Mouse (Mus musculus) T-cell, adult 66 days (primary cell): ENCODE data around the gene Olfr1444. TPM values are rescaled to one million over a fixed set of nuclear protein-coding genes. Genes with fewer than 3 reads are reported as not detected.

Source experiments
- total RNA-seq, 2 experiments: library from RNA; stranded (reverse); gene quantifications; 3 replicates in 1 of 2; 4 replicates in 1 of 2; pipeline ENCODE4 v1.2.4; 2023

Gene Olfr1444
- total RNA-seq = 1 to 10 TPM in 1 of 2 experiments, not detected in 1; 1.1 TPM

DNA sequence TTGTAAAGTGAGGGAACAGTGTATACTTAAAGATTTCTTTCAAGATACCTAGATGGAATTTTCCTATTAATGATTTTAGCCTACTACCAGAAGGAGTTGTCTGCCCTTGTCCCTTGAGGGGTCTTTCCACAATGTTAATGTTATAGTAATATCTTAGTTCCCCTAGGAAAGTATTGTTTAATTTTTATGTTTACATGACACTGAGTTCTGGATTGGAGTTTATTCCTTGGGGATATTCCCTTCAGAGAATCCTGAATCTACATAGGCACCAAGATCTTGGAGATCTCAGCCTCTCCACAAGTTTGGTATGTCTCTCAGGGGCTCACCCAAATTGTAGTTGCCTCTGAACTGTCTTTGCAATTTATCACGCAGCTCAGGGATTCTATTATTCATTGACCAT lies at the start of gene Olfr1444:
Olfr1444 (plus strand) TSS at position 301 of the 400 bp plus-strand sequence.

DNA sequence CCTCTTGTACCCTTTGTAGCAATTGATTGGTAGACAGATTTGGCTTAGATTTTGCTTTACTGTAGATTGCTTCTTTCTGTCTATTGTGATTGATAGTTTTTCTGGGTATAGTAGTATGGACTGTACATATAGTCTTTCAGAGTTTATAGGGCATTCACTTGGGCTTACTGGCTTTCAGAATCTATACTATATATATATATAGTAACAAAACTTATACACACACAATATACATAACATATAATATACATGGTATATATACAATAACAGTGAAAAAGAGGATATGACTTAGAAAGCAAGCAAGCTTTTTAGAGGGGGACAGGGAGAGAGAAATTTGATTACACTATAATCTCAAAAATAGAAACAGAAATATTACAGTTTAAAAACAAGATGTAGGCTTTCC lies 10.7 kb upstream of the Olfr1444 start, which contains the start of gene Gm5244:
Gm5244 (plus strand) TSS at position 301 of the 400 bp plus-strand sequence.

DNA sequence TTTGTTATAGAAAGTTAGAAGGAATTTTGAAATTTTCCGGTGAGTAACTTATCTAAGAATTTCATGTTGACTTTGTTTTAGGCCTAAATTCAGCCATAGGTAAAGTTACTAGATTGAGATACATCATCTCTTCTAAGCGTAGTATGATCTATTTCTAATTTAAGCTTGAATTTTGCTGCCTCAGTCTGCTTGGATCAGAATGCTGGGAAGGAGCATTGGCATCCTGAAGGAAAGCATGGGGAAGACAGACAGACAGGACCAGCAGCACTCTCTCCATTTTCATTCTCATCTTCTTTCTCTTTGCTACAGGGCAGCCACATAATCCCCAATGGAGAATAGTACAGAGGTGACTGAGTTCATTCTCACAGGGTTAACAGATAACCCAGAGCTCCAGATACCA lies 26.5 kb downstream of the Olfr1444 start, which contains the start of gene Olfr1445:
Olfr1445 (plus strand) TSS at position 301 of the 400 bp plus-strand sequence.

DNA sequence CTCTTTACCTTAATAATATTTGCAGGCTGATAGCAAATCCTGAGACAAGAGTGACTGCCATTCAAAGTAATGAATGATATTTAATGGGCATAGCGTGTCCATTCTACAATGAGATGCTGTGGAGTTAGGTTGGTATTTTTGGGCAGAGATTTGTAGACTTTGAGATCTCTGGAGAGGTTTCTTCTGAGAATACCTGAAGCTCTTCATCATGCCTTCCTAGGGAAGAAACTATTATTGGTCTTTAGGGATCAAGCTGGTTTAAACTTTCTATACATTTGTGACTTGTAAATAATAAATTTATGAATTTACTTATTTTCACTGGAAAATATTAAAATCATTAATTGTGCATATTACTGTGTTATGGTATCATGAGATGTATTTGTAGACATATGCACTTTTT lies 36.3 kb downstream of the Olfr1444 start, which contains the start of gene Olfr1446:
Olfr1446 (minus strand) TSS at position 101 of the 400 bp plus-strand sequence.

DNA sequence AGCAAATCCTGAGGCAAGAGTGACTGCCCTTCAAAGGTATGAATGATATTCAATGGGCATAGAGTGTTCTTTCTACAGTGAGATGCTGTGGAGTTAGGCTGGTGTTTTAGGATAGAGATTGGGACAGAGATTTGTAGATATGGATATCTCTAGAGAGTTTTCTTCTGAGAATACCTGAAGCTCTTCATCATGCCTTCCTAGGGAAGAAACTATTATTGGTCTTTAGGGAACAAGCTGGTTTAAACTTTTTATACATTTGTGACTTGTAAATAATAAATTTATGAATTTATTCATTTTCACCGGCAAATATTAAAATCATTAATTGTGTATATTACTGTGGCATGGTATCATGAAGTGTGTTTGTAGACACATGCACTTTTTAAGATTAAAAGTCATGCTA lies 46.6 kb downstream of the Olfr1444 start, which contains the start of gene Olfr1447:
Olfr1447 (minus strand) TSS at position 101 of the 400 bp plus-strand sequence.

Other genes with a start within 250 kb of the Olfr1444 start
- not detected for gene Glyat, start 224.0 kb upstream of the Olfr1444 start, total RNA-seq
- gene Olfr1442, start 186.8 kb upstream of the Olfr1444 start, total RNA-seq = not detected
- not detected for gene Olfr1443, start 179.2 kb upstream of the Olfr1444 start, total RNA-seq
- gene Keg1, start 161.5 kb upstream of the Olfr1444 start, total RNA-seq = not detected
- 1 to 10 TPM; 5.7 to 6.1 TPM for gene Cntf, start 91.7 kb upstream of the Olfr1444 start, total RNA-seq
- gene Zfp91, start 61.2 kb upstream of the Olfr1444 start, total RNA-seq = 10 to 100 TPM; 85.1 to 88.8 TPM
- gene Lpxn, start 61.1 kb upstream of the Olfr1444 start, total RNA-seq = 10 to 100 TPM; 42.7 to 50.1 TPM
- gene Gm5244, start 10.6 kb upstream of the Olfr1444 start, total RNA-seq = 1 to 10 TPM; 4.5 to 5.5 TPM
- not detected for gene Olfr1445, start 26.6 kb downstream of the Olfr1444 start, total RNA-seq
- gene Olfr1446, start 36.2 kb downstream of the Olfr1444 start, total RNA-seq = not detected
- gene Olfr1447, start 46.5 kb downstream of the Olfr1444 start, total RNA-seq = not detected
- gene Olfr1448, start 67.1 kb downstream of the Olfr1444 start, total RNA-seq = not detected
- gene Olfr1449, start 73.6 kb downstream of the Olfr1444 start, total RNA-seq = not detected
- gene Olfr1450, start 93.0 kb downstream of the Olfr1444 start, total RNA-seq = not detected
- gene Olfr1451, start 137.7 kb downstream of the Olfr1444 start, total RNA-seq = not detected
- gene Olfr1453, start 171.0 kb downstream of the Olfr1444 start, total RNA-seq = not detected
- gene Olfr1454, start 203.3 kb downstream of the Olfr1444 start, total RNA-seq = not detected
- gene Olfr1457, start 240.6 kb downstream of the Olfr1444 start, total RNA-seq = not detected
- not detected for gene Olfr1458, start 249.5 kb downstream of the Olfr1444 start, total RNA-seq